Mouse (Mus musculus): ENCODE data around the gene 4933412E24Rik. TPM values are rescaled to one million over a fixed set of nuclear protein-coding genes. Genes with fewer than 3 reads are reported as not detected.

Gene 4933412E24Rik
- total and polyA plus RNA-seq, 3 experiments, result not detected

DNA sequence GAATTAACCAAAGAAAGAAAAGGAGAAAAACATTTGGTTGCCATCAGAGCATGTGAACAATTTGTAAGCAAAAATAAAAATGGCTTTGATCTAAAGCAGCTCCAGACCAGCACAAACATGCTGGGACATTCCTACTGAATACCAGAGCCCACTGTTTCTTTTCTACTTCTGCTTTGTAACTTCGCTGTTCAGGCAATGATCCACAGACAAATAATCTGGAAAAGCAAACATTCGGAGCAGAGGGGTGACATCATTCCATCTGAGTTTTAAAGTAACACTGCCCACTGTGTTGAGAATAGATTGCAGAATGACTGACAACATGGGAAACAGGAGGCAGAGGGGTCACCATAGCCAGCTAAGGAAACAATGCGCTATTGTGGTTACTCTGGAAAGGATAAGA, 41.1 kb downstream of the 4933412E24Rik start:
- no peak for TF ChIP-seq GATA2 (IDR thresholded peaks at IDR 0.05; ENCODE audit: borderline replicate concordance, low read depth, low read length)
- no peak for TF ChIP-seq GATA1 (IDR thresholded peaks at IDR 0.05; ENCODE audit: borderline replicate concordance, low read length)
- TF ChIP-seq CTCF (IDR thresholded peaks at IDR 0.05; ENCODE audit: low read depth, low read length), result no peak
- no peak for TF ChIP-seq POLR2AphosphoS5 (IDR thresholded peaks at IDR 0.05; ENCODE audit: insufficient replicate concordance, low read depth, low read length)
- TF ChIP-seq TAL1 (conservative IDR thresholded peaks at IDR 0.05; ENCODE audit: low read depth, low read length), result no peak
- no peaks in the 10 kb centered on the region for H3K9me3 ChIP-seq (replicated peaks)
- no peaks in the 10 kb centered on the region for H3K36me3 ChIP-seq (replicated peaks)
- H3K4me3 ChIP-seq (ENCODE audit: low read depth, low read length), result no peak overlapping the region
- DNase-seq (ENCODE audit: low spot score) (no peak), ATAC-seq (ENCODE audit: extremely low read depth, insufficient number of reproducible peaks, low FRiP score, poor library complexity, severe bottlenecking) (no peak)
- H3K27me3 ChIP-seq (ENCODE audit: insufficient read depth, low read length), result no peaks in the 10 kb centered on the region
- no peaks in the 10 kb centered on the region for H3K4me1 ChIP-seq (ENCODE audit: insufficient read depth, low read depth, low read length)

DNA sequence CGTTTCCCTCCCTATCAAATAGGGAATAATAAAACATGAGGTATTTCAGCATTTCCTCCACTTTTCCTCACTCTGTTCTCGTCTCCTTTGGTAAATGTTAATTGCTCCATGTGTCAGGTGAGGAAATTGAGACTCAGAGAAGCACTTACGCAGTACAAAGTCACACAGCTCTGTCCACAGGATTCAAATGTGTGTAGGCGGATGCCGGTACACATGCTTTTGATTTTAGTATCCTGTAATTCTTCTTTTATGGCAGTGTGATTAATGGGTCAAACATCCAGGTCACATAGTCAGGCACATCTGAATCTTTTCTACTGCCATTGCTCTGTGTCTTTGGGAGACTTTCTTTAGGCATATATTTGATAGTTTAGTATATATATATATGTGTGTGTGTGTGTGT, 41.8 kb downstream of the 4933412E24Rik start:
- no peaks in the 10 kb centered on the region for H3K4me1 ChIP-seq (ENCODE audit: insufficient read depth, low read depth, low read length)
- H3K36me3 ChIP-seq (replicated peaks), result no peaks in the 10 kb centered on the region
- DNase-seq (ENCODE audit: low spot score), result no peak
- ATAC-seq (ENCODE audit: extremely low read depth, insufficient number of reproducible peaks, low FRiP score, poor library complexity, severe bottlenecking), result no peak
- no peaks in the 10 kb centered on the region for H3K9me3 ChIP-seq (replicated peaks)
- no peaks in the 10 kb centered on the region for H3K27me3 ChIP-seq (ENCODE audit: insufficient read depth, low read length)
- TF ChIP-seq TAL1 (conservative IDR thresholded peaks at IDR 0.05; ENCODE audit: low read depth, low read length) (no peak), GATA1 (IDR thresholded peaks at IDR 0.05; ENCODE audit: borderline replicate concordance, low read length) (no peak), GATA2 (IDR thresholded peaks at IDR 0.05; ENCODE audit: borderline replicate concordance, low read depth, low read length) (no peak), POLR2AphosphoS5 (IDR thresholded peaks at IDR 0.05; ENCODE audit: insufficient replicate concordance, low read depth, low read length) (no peak)
- no peak overlapping the region for H3K4me3 ChIP-seq (ENCODE audit: low read depth, low read length)

DNA sequence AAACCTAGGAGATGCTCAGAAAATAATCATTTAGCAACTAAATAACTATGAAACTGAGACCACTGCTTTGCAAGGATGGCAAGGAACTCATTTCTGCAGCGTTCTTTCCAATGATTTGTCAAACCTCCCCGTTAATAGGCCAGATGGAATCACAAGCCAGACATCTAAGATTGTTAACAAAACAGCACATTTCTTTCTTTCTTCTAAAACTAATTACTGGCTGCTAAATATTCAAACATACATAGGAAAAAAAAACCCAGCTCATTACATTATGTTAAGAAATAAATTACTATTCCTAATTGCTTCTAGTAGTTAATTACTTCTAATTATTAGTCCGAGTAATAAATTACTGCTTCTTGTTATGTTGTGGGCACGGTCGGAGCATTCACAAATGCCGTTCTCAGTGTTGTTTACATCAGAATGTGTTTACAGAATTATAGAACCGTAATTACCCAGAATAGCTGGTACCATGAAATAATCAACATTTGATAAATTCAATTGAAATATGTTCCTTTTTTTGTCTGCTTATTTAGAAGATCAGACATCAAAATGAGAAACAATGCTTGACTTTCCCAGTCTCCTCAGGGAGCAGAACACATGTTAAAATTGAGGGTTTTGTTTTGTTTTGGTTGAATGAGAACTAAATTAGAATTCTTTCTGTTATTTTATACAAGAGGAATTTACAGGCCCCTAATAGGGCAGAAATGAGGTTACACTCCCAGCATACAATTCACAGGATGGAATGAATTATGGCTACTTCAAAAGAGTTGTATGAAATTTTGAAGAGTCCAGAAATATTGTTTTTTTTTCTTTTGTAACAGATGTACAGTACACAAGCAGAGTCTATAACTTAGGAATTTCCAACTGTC, 42.5 kb downstream of the 4933412E24Rik start:
- H3K36me3 ChIP-seq (replicated peaks), result no peaks in the 10 kb centered on the region
- no peaks in the 10 kb centered on the region for H3K27me3 ChIP-seq (ENCODE audit: insufficient read depth, low read length)
- no peaks in the 10 kb centered on the region for H3K4me1 ChIP-seq (ENCODE audit: insufficient read depth, low read depth, low read length)
- no peak for TF ChIP-seq TAL1 (conservative IDR thresholded peaks at IDR 0.05; ENCODE audit: low read depth, low read length)
- TF ChIP-seq CTCF (IDR thresholded peaks at IDR 0.05; ENCODE audit: low read depth, low read length), result no peak
- no peak for TF ChIP-seq POLR2AphosphoS5 (IDR thresholded peaks at IDR 0.05; ENCODE audit: insufficient replicate concordance, low read depth, low read length)
- TF ChIP-seq GATA2 (IDR thresholded peaks at IDR 0.05; ENCODE audit: borderline replicate concordance, low read depth, low read length), result no peak
- no peak for TF ChIP-seq GATA1 (IDR thresholded peaks at IDR 0.05; ENCODE audit: borderline replicate concordance, low read length)
- DNase-seq (ENCODE audit: low spot score) (no peak), ATAC-seq (ENCODE audit: extremely low read depth, insufficient number of reproducible peaks, low FRiP score, poor library complexity, severe bottlenecking) (no peak)
- no peaks in the 10 kb centered on the region for H3K9me3 ChIP-seq (replicated peaks)
- no peak overlapping the region for H3K4me3 ChIP-seq (ENCODE audit: low read depth, low read length)
